Mouse (Mus musculus) macrophage (primary cell): ENCODE data around the gene Clpsl2. TPM values are rescaled to one million over a fixed set of nuclear protein-coding genes. Genes with fewer than 3 reads are reported as not detected.

ENCODE experiments used
- H3K27ac ChIP-seq: fragments of 350-480 bp; formaldehyde crosslinking; 2 replicates; pipeline ENCODE4 v1.9.0; 2021
- H3K36me3 ChIP-seq: fragments of 350-480 bp; formaldehyde crosslinking; 2 replicates; pipeline ENCODE4 v1.9.0; 2021; ENCODE audit errors: inconsistent target
- H3K4me3 ChIP-seq: fragments of 350-480 bp; formaldehyde crosslinking; 2 replicates; pipeline ENCODE4 v1.9.0; 2021; ENCODE audit errors: inconsistent target
- H3K79me2 ChIP-seq: fragments of 350-480 bp; formaldehyde crosslinking; 2 replicates; pipeline ENCODE4 v1.9.0; 2021; ENCODE audit errors: inconsistent target
- WGBS: methylation state at CpG from one replicate; pipeline ENCODE4 v1.1.7; 2026; ENCODE audit warnings: inconsistent platforms; ENCODE audit not compliant: missing documents; 5-methylcytosine and 5-hydroxymethylcytosine counted together
- polyA plus RNA-seq: library from polyadenylated mRNA; stranded (reverse); fragments of 250-400 nt; gene quantifications from 3 replicates; pipeline ENCODE4 v1.2.4, GENCODE M21; 2018; ENCODE audit warnings: inconsistent platforms

Clpsl2 gene
- polyA plus RNA-seq, 1 experiment from 2014 or later = not detected

- no peak within 1 kb of the TSS for H3K27ac ChIP-seq
- 94% methylated on average over 4 of the region's 4 CpGs for WGBS
These were observed 11.4 kb downstream of the Clpsl2 start, which contains the start of gene Clps for GRCm38 (mm10) chr17:28560598-28560997. TSS of gene Clps (minus strand) at chr17:28560766.

DNA sequence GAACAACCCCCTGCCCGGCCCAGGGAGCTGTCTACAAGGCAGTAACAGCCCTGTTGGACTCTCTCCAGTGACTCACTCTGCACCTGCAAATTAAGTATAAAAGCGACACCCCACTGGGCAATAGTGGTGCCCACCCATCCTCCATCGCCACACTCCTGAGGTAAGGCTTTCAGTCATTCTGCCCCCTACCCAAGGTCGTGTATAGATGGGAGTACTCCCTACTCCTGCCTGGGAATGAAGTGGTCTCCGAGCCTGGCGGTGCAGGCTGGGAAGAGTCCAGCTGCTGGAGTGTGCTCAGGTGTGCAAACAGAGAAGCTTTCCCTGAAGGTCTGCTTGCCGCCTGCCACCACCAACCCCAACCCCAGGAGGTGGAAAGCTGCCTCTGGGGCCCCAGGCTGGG lies 12.4 kb downstream of the Clpsl2 start:
- Histone ChIP-seq H3K79me2 (no peaks in the 10 kb centered on the region), H3K4me3 (no peak overlapping the region), H3K36me3 (no peaks in the 10 kb centered on the region), H3K27ac (no peak overlapping the region)
- WGBS = 82% methylated on average over 7 of the region's 7 CpGs

More at GRCm38 (mm10) chr17:28560598-28560997, 11.4 kb downstream of the Clpsl2 start, which contains the start of gene Clps:
- Histone ChIP-seq H3K79me2 (no peaks in the 10 kb centered on the region), H3K36me3 (no peaks in the 10 kb centered on the region), H3K4me3 (no peak within 1 kb of the TSS)

GRCm38 (mm10) chr17:28565181-28565580 lies 16.0 kb downstream of the Clpsl2 start:
- Histone ChIP-seq H3K27ac (no peak overlapping the region), H3K36me3 (no peaks in the 10 kb centered on the region), H3K79me2 (no peaks in the 10 kb centered on the region), H3K4me3 (no peak overlapping the region)

DNA sequence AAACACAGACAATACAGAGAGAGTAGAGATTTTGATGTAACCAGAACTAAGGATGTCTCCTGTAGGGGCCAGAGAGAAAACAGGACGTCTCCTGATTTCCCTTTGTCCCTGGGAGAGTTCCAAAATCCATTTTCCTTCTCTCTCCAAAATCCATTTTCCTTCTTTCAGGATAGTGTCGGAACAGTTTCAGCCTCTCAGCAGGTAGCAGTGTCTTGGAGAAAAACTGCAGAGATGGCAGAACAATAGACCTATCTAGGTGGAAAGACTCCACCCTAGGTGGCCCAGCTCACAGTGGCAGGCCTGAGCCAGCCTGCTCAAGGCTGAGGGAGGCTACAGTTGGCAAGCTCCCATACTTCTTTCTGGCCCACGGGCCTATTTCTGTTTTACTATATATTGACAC lies 18.3 kb downstream of the Clpsl2 start:
- WGBS = 67% methylated on average over 3 of the region's 3 CpGs
- Histone ChIP-seq H3K27ac (no peak overlapping the region), H3K36me3 (no peaks in the 10 kb centered on the region), H3K4me3 (no peak overlapping the region), H3K79me2 (no peaks in the 10 kb centered on the region)

DNA sequence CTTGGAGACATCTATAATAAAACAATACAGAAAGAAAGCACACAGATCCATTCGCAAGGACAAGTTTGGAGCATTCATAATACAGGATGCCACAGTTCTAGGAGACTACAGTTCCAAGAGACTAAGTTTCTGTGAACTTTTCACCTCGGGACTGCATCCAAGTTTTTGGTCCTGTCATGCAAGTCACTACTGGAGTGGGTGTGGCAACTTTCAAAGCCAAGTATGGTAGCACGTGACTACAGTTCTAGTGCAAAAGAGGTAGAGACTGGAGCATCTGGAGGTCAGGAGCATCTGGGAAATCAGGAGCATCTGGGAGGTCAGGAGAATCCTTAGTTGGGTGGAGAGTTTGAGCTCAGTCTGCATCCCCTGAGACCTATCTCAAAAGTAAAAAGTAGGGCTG lies 22.7 kb downstream of the Clpsl2 start:
- H3K36me3 ChIP-seq = no peaks in the 10 kb centered on the region
- no peaks in the 10 kb centered on the region for H3K79me2 ChIP-seq
- no peak overlapping the region for H3K4me3 ChIP-seq
- no peak overlapping the region for H3K27ac ChIP-seq
- WGBS = 78% methylated on average over 3 of the region's 3 CpGs

DNA sequence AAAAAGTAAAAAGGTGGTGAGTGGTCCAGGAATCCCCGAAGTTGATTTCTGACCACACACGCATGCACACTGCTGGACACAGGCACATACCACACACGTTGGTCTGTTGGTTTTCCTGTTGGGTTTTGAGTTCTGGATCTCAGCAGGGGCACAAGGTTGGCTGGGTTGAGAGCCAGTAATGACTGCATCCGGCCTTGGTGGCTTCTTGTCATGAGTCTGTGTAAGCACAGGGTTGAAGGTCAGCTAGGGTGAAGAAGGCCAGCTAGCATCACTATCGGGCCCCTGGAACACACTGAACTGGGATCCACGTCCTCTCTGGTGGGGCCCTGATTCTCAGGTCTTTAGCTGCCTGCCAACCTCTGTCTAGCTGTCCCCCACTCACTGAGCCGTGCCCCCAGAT lies 23.3 kb downstream of the Clpsl2 start:
- WGBS = 76% methylated on average over 7 of the region's 7 CpGs
- H3K4me3 ChIP-seq = no peak overlapping the region
- H3K27ac ChIP-seq = no peak overlapping the region
- H3K79me2 ChIP-seq = no peaks in the 10 kb centered on the region
- no peaks in the 10 kb centered on the region for H3K36me3 ChIP-seq

GRCm38 (mm10) chr17:28572941-28573340 lies 23.7 kb downstream of the Clpsl2 start:
- Histone ChIP-seq H3K27ac (no peak overlapping the region), H3K79me2 (no peaks in the 10 kb centered on the region), H3K4me3 (no peak overlapping the region), H3K36me3 (no peaks in the 10 kb centered on the region)
- 85% methylated on average over 6 of the region's 6 CpGs for WGBS

- H3K27ac ChIP-seq = no peak within 1 kb of the TSS
- no peaks in the 10 kb centered on the region for H3K79me2 ChIP-seq
- 16% methylated on average over 50 of the region's 50 CpGs for WGBS
- no peak within 1 kb of the TSS for H3K4me3 ChIP-seq
- H3K36me3 ChIP-seq = no peaks in the 10 kb centered on the region
These were observed 26.3 kb downstream of the Clpsl2 start, which contains the start of gene Lhfpl5 for GRCm38 (mm10) chr17:28575244-28576125. TSS of gene Lhfpl5 (plus strand) at chr17:28575641.

GRCm38 (mm10) chr17:28580396-28580795 lies 31.2 kb downstream of the Clpsl2 start:
- 11% methylated on average over 7 of the region's 9 CpGs for WGBS
- H3K79me2 ChIP-seq = no peaks in the 10 kb centered on the region
- H3K27ac ChIP-seq = no peak overlapping the region
- H3K36me3 ChIP-seq = no peaks in the 10 kb centered on the region
- no peak overlapping the region for H3K4me3 ChIP-seq

DNA sequence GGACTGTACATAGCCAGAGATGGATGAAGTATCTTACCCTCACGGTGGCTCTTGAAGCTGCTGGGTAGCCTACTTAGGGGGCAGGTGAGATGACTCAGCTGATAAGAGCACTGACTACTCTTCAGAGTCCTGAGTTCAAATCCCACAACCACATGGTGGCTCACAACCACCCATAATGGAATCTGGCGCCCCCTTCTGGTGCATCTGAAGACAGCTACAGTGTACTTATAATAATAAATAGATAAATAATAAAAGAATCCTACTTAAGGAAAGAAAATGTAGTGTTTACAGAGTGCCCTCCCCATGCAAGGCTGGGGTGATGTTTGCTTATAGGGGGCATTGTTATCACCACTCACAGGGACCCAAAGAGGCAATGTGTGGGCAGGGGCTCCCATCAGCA lies 31.8 kb downstream of the Clpsl2 start:
- Histone ChIP-seq H3K36me3 (no peaks in the 10 kb centered on the region), H3K4me3 (no peak overlapping the region), H3K27ac (no peak overlapping the region), H3K79me2 (no peaks in the 10 kb centered on the region)
- WGBS = 56% methylated on average over 2 of the region's 2 CpGs

DNA sequence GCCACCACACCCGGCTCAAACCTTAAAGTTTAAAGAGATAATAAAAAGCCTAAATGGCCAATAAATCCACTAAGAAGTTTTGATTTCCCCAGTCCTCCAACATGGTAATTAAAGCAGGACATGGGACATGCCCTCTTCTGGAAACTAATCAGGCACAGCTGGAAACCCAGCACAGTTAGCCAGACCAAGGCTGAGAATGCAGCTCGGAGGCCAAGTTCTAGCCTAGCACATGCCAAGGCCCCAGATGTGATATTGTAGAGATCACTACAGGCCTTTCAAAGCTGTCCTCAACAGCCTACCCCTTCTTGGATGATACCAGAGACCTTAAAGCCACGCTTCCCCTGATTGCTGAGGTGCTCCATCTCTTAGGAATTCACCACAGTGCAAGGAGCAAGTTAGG lies 37.3 kb downstream of the Clpsl2 start:
- WGBS = 90% methylated on average over 3 of the region's 3 CpGs
- Histone ChIP-seq H3K79me2 (no peaks in the 10 kb centered on the region), H3K4me3 (no peak overlapping the region), H3K27ac (no peak overlapping the region), H3K36me3 (peaks cover 22% of the 10 kb centered on the region; the same call in 1 of the 2 replicates)

DNA sequence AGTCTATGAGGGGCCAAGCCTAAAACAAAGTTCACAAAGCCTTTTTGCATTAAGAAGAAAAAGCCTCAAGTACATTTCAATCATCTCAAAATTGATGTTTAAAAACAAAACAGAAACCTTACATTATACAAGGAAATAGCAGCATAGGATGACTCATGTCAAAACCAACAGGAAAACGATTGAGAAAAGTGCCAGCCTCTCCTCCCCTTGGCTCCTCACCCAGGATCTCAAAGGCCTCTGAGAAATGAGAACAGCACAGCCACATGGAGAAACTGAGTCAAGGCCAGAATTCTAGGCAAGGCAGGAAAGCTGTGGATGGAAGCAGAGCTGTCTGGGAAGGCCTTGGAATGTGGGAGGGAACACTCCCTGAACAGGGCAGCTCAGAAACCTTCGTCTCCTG lies 39.4 kb downstream of the Clpsl2 start:
- no peak overlapping the region for H3K4me3 ChIP-seq
- H3K79me2 ChIP-seq = no peaks in the 10 kb centered on the region
- peaks cover 38% of the 10 kb centered on the region; the same call in 1 of the 2 replicates for H3K36me3 ChIP-seq
- H3K27ac ChIP-seq = no peak overlapping the region
- 50% methylated on average over 2 of the region's 2 CpGs for WGBS

GRCm38 (mm10) chr17:28590596-28590995 lies 41.4 kb downstream of the Clpsl2 start:
- Histone ChIP-seq H3K27ac (no peak overlapping the region), H3K4me3 (no peak overlapping the region), H3K36me3 (peaks cover 43% of the 10 kb centered on the region; the same call in 1 of the 2 replicates), H3K79me2 (no peaks in the 10 kb centered on the region)
- WGBS = 87% methylated on average over 3 of the region's 3 CpGs

DNA sequence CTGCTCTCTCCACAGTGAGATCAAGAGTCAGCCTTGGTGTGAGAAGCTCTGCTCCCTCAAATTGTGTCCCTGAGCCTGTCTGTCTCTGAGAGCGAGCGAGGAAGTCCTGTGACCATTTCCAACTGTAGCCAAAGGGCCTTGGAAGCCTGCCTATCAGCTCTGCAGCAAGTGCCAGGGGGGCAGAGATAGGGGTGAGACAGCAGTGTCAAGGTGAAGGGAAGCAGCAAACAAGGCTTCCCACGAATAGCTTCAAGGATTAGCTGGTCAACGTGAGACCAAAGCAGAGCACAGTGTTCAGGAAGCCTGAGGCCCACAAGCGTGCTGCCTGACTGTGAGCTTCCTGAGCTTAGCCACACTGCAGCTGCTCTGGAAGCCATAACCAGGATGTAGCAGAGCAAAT lies 42.3 kb downstream of the Clpsl2 start:
- Histone ChIP-seq H3K4me3 (no peak overlapping the region), H3K36me3 (peaks cover 43% of the 10 kb centered on the region; the same call in 1 of the 2 replicates), H3K27ac (no peak overlapping the region), H3K79me2 (no peaks in the 10 kb centered on the region)
- WGBS = 77% methylated on average over 5 of the region's 5 CpGs

DNA sequence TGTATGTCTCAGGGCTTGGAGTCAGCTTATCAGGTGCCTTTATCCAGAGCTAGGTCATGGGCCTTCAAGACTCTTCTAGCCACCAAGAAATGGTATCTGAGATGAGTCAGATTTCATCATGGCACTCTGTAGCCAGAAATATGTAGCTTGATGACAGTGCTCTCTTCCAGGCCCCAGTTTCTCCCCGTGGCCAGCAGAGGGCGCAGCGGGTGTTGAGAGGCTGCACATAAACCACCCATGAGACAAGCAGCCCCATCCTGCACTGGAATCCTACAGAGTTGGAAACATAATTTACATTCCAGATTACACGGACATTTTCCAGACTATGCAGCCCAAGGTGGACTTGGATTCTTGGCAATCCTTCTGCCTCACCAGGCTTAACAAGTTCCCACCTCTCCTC lies 43.8 kb downstream of the Clpsl2 start:
- WGBS = 20% methylated on average over 4 of the region's 4 CpGs
- Histone ChIP-seq H3K79me2 (no peaks in the 10 kb centered on the region), H3K27ac (no peak overlapping the region), H3K4me3 (no peak overlapping the region), H3K36me3 (peaks cover 49% of the 10 kb centered on the region; the same call in 1 of the 2 replicates)
